Mouse (Mus musculus) ES-E14 (cell line): ENCODE data around the gene 1700014D04Rik. TPM values are rescaled to one million over a fixed set of nuclear protein-coding genes. Genes with fewer than 3 reads are reported as not detected.
"Not testable (repeated sequence)": the region's sequence is repeated elsewhere in the genome, so short reads cannot be mapped to it uniquely, and the experiment has no call there.

Experiments
- DNase-seq: peaks from one replicate; pipeline ENCODE4 v3.0.0-alpha.2; 2013; ENCODE audit warnings: low read depth, low spot score
- H3K27ac ChIP-seq: 2 replicates; pipeline ENCODE4 v1.5.1; 2012; ENCODE audit warnings: low read depth, mild to moderate bottlenecking, low read length, moderate library complexity, mixed read lengths; ENCODE audit not compliant: poor library complexity, insufficient read depth, severe bottlenecking
- H3K36me3 ChIP-seq: 2 replicates; pipeline ENCODE4 v1.6.1; 2012; ENCODE audit warnings: mild to moderate bottlenecking, low read length, moderate library complexity, mixed read lengths; ENCODE audit not compliant: control insufficient read depth, poor library complexity, insufficient read depth, severe bottlenecking
- H3K4me1 ChIP-seq, 2 experiments: fragments of 150-350 bp in 1 of 2; sonication (generic) in 1 of 2; 2 replicates each; pipeline ENCODE4 v1.6.1; 2012; ENCODE audit warnings: low read length in 2 of 2, mild to moderate bottlenecking in 1 of 2, mixed read lengths in 1 of 2; ENCODE audit not compliant: control insufficient read depth in 2 of 2, insufficient read depth in 2 of 2, poor library complexity in 1 of 2
- H3K4me3 ChIP-seq, 2 experiments: fragments of 150-350 bp in 1 of 2; sonication (generic) in 1 of 2; 2 replicates each; pipeline ENCODE4 v1.5.1; 2012; ENCODE audit warnings: low read length in 2 of 2, low read depth in 1 of 2, mild to moderate bottlenecking in 1 of 2, mixed read lengths in 1 of 2; ENCODE audit not compliant: insufficient read depth in 1 of 2, poor library complexity in 1 of 2, severe bottlenecking in 1 of 2
- H3K9ac ChIP-seq: 2 replicates; pipeline ENCODE4 v1.6.1; 2012; ENCODE audit warnings: low read depth, mild to moderate bottlenecking, low read length, mixed read lengths; ENCODE audit not compliant: poor library complexity, insufficient read depth, severe bottlenecking
- H3K9me3 ChIP-seq: fragments of 150-350 bp; sonication (generic); 2 replicates; pipeline ENCODE4 v1.6.1; 2012; ENCODE audit warnings: low read depth, mild to moderate bottlenecking, low read length; ENCODE audit not compliant: control insufficient read depth, insufficient read depth
- CHD2 ChIP-seq: IDR thresholded peaks from 2 replicates; pipeline ENCODE4 v1.6.1; 2014; ENCODE audit warnings: mild to moderate bottlenecking, low read depth, low read length, inconsistent platforms
- HCFC1 ChIP-seq: IDR thresholded peaks from 2 replicates; pipeline ENCODE4 v1.6.1; 2012; ENCODE audit warnings: low read length, inconsistent platforms, borderline replicate concordance; ENCODE audit not compliant: insufficient read depth
- MAFK ChIP-seq: IDR thresholded peaks from 2 replicates; pipeline ENCODE4 v1.6.1; 2014; ENCODE audit warnings: mild to moderate bottlenecking, low read depth, low read length, inconsistent platforms; ENCODE audit not compliant: insufficient read depth
- ZC3H11A ChIP-seq: IDR thresholded peaks from 2 replicates; pipeline ENCODE4 v1.6.1; 2012; ENCODE audit warnings: low read depth, mild to moderate bottlenecking, inconsistent platforms, low read length, borderline replicate concordance
- ZNF384 ChIP-seq: IDR thresholded peaks from 2 replicates; pipeline ENCODE4 v1.6.1; 2012; ENCODE audit warnings: low read depth, low read length, inconsistent platforms
- in situ Hi-C, 2 experiments: fragments of 600-800 bp; cut with MboI; formaldehyde crosslinking; loops; one replicate each; pipeline ENCODE4 v1.15.1; 2025; ENCODE audit warnings: low sequenced_read_pairs in 2 of 2, inconsistent platforms in 1 of 2; ENCODE audit not compliant: unreplicated experiment in 2 of 2
- total RNA-seq: library from RNA; depleted of rRNA; stranded (reverse); fragments of 300-350 nt; gene quantifications from 2 replicates; pipeline ENCODE4 v1.2.3, GENCODE M21; 2012

Gene 1700014D04Rik
- total RNA-seq, 1 experiment: 0.18 TPM

DNA sequence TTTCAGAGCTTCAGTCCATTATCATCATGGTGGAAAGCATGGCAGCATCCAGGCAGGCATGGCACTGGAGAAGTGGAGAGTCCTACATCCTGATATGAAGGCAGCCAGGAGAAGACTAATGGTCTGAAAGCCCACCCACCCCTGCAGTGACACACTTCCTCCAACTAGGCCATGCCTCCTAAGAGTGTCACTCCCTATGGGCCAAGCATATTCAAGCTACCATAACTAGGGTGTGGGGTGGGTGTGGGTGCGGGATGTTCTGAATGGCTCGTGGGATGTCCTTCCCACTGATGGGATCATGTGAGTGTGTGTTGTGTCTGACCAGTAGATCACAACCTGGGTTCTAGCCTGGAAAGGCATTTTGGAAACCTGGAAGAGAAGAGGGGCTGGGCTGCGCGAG, 12.6 kb downstream of the 1700014D04Rik start:
- in situ Hi-C loops: no loop called here
- TF ChIP-seq ZNF384 (no peak), HCFC1 (no peak), CHD2 (no peak), ZC3H11A (no peak), MAFK (no peak)
- DNase-seq: no peak
- H3K27ac ChIP-seq: no peak overlapping the region
- H3K4me1 ChIP-seq: peaks cover 4 to 17% of the 10 kb centered on the region in 2 experiments; a peak in 3 of 4 replicates
- H3K4me3 ChIP-seq: no peak overlapping the region
- H3K9ac ChIP-seq: no peak overlapping the region
- no peaks in the 10 kb centered on the region for H3K36me3 ChIP-seq
- H3K9me3 ChIP-seq: no peaks in the 10 kb centered on the region

GRCm38 (mm10) chr13:59731652-59732051, 14.9 kb downstream of the 1700014D04Rik start, which contains the start of gene Spata31d1d:
Gene Spata31d1d, minus strand, starts transcription at chr13:59731752.
- no peak within 1 kb of the TSS for H3K27ac ChIP-seq
- in situ Hi-C loops: no loop called here
- no peak within 1 kb of the TSS for H3K9ac ChIP-seq
- H3K9me3 ChIP-seq: no peaks in the 10 kb centered on the region
- no peak within 1 kb of the TSS for H3K4me3 ChIP-seq
- peaks cover 8 to 20% of the 10 kb centered on the region in 2 experiments; a peak in 3 of 4 replicates for H3K4me1 ChIP-seq
- H3K36me3 ChIP-seq: no peaks in the 10 kb centered on the region
- TF ChIP-seq ZNF384 (no peak), HCFC1 (no peak), MAFK (no peak)
- no peak for DNase-seq

DNA sequence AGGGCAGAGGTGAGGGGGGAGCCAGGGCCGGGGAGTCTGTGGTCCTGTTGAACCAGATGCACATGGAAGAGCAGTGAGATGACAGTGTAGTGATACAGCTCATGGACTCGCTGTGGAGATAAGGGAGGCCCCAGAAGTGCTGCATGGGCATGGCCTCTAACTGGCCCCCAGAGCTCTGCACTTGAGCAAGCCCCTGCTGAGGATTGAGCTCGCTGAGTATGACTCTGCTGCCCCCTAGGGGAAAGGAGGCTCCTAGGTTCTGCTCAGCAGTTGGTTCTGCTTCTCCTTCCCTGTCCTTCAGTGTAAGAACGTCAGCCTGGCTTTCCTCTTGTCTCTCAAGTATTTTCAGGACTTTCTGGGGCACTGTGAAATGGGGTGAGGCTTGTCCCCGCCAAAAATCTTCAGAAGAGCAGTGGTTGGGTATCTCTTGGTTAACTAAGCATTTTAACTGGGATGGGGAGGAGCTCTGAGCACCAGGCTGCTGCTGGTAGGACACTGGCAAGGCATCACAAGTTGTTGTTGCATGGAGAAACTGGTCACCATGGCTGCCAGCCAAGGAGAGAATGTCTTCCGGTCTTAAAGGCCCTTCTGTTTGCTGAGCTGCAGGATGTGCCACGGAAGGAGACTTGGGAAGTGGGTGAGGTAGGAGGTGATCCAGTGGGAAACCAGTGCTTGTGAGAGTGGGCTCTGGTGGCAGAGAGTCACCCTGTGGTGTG, 18.0 kb downstream of the 1700014D04Rik start:
- no peaks in the 10 kb centered on the region for H3K9me3 ChIP-seq
- DNase-seq: peak; percentile 76
- H3K4me1 ChIP-seq: peaks cover 7 to 17% of the 10 kb centered on the region in 2 experiments; a peak in 2 of 4 replicates
- H3K9ac ChIP-seq: no peak overlapping the region
- in situ Hi-C loops: no loop called here
- TF ChIP-seq ZC3H11A (peak; percentile 94; the same call in 1 of the 2 replicates), MAFK (no peak)
- H3K27ac ChIP-seq: no peak overlapping the region
- H3K4me3 ChIP-seq: peak overlapping the region in 1 of 2 experiments; percentile 18; a peak in 1 of 4 replicates
- no peaks in the 10 kb centered on the region for H3K36me3 ChIP-seq

- Histone ChIP-seq H3K27ac (no peak overlapping the region), H3K9me3 (no peaks in the 10 kb centered on the region), H3K4me1 (peaks cover 7 to 16% of the 10 kb centered on the region in 2 experiments; a peak in 2 of 4 replicates), H3K36me3 (no peaks in the 10 kb centered on the region), H3K9ac (peak overlapping the region; percentile 66; the same call in 1 of the 2 replicates), H3K4me3 (peak overlapping the region; percentile 30 to 53)
- no peak for TF ChIP-seq ZC3H11A
- TF ChIP-seq CHD2: no peak
- no peak for TF ChIP-seq HCFC1
- TF ChIP-seq MAFK: no peak
- TF ChIP-seq ZNF384: no peak
- in situ Hi-C loops: no loop called here
- DNase-seq: no peak
Observed at GRCm38 (mm10) chr13:59726139-59726867, 20.2 kb downstream of the 1700014D04Rik start.

GRCm38 (mm10) chr13:59722089-59722488, 24.5 kb downstream of the 1700014D04Rik start:
- DNase-seq, in situ Hi-C loops, H3K27ac ChIP-seq, H3K9me3 ChIP-seq, H3K9ac ChIP-seq, H3K4me3 ChIP-seq, H3K36me3 ChIP-seq: not testable (repeated sequence)
- peaks cover 4 to 10% of the 10 kb centered on the region in 2 experiments; a peak in 2 of 4 replicates for H3K4me1 ChIP-seq
